ENCODE assay signal across 13 mouse cellular contexts in the genomic region with DNA sequence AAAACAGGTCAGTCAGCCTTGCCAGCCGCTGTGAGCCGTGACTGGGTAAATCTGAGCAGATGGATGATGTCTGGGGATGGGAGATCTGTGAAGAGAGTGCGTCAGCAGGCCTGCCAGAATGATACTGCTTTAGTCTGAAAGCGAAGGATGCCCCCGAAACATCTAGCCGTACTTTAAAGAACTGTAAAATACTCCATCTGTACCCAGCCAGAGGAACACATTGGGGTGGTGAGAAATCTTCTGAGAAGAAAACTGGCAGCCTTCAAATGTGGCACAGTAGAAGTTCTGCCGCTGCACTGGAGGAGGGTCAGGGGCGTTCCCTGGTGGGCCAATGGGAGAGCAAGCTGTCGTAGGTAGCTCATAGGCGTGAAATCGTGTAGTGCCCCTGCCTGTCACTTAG.
DNase-seq lines count a peak whose midpoint lies in the region.
"Had no signal": no experiment of that assay in that cellular context is flagged by ENCODE, and none has a peak within 500 bp of the region (broad histone marks: within the 10 kb centered on the region; RNA-seq: fewer than 3 reads in every experiment).

No protein-coding gene starts in this region.

- intact Hi-C loops in left cerebral cortex, postnatal 10 days (cut with DNase I) = no loop called here
- intact Hi-C loops in gastrocnemius, postnatal 14 days (cut with DNase I; ENCODE audit: low total_unique reads) = no loop called here

- DNase-seq in layer of hippocampus, adult 11-12 months (ENCODE audit: low spot score) = peak; percentile 67
- no peak for DNase-seq in layer of hippocampus, adult 9-10 months (ENCODE audit: low spot score)
- peak; percentile 37 to 59 for DNase-seq in frontal cortex, postnatal 25 days (ENCODE audit: low spot score in 2 of 2)
- peak; percentile 51 to 74 for DNase-seq in left cerebral cortex, postnatal 10 days (ENCODE audit: extremely low spot score in 1 of 2, low spot score in 2 of 2)
- DNase-seq in right cerebral cortex, postnatal 4 days = peak; percentile 31
- no peak for DNase-seq in adrenal gland, postnatal 14 days
- DNase-seq in gastrocnemius, postnatal 14 days = no peak
- no peak for DNase-seq in urinary bladder, adult 18-20 months (ENCODE audit: low spot score in 2 of 2)
- DNase-seq: adrenal gland, postnatal 36 days; gastrocnemius, postnatal 36 days; kidney, postnatal 14 days; lung, adult 18-20 months; spleen, adult 18-20 months had no signal

Comparison
In these comparisons a context has a peak if more than half of its experiments do, and no peak if none do; other contexts are left out.
1. DNase-seq: peak in layer of hippocampus, adult 11-12 months (single experiment), frontal cortex, postnatal 25 days (2 of 2), left cerebral cortex, postnatal 10 days (2 of 2) and right cerebral cortex, postnatal 4 days (single experiment); none in layer of hippocampus, adult 9-10 months (single experiment), adrenal gland, postnatal 14 days (single experiment), gastrocnemius, postnatal 14 days (single experiment) and urinary bladder, adult 18-20 months (0 of 2).